Mouse (Mus musculus) neural tube, embryonic 12.5 days (tissue): ENCODE results near the gene Dhx34. TPM values are rescaled to one million over a fixed set of nuclear protein-coding genes. Genes with fewer than 3 reads are reported as not detected.

Experiments used
- ATAC-seq: fragments of 200-750 bp; cut with Nextera tagmentation; 2 replicates; pipeline ENCODE4 v1.8.0; 2017; ENCODE audit warnings: low read depth, mild to moderate bottlenecking, moderate TSS enrichment, moderate library complexity; ENCODE audit not compliant: low FRiP score
- H3K27ac ChIP-seq: fragments of 300-500 bp; sonication (generic); 2 replicates; pipeline ENCODE4 v1.5.1; 2016
- H3K27me3 ChIP-seq: fragments of 300-500 bp; sonication (generic); replicated peaks from 2 replicates; pipeline ENCODE4 v1.6.1; 2016; ENCODE audit warnings: mild to moderate bottlenecking
- H3K36me3 ChIP-seq: fragments of 300-500 bp; sonication (generic); 2 replicates; pipeline ENCODE4 v1.6.1; 2016; ENCODE audit warnings: mild to moderate bottlenecking
- H3K4me1 ChIP-seq: fragments of 300-500 bp; sonication (generic); 2 replicates; pipeline ENCODE4 v1.6.1; 2016
- H3K4me2 ChIP-seq: fragments of 300-500 bp; sonication (generic); replicated peaks from 2 replicates; pipeline ENCODE4 v1.6.1; 2016; ENCODE audit warnings: mild to moderate bottlenecking
- H3K4me3 ChIP-seq: fragments of 300-500 bp; sonication (generic); 2 replicates; pipeline ENCODE4 v1.5.1; 2016
- H3K9ac ChIP-seq: fragments of 300-500 bp; sonication (generic); 2 replicates; pipeline ENCODE4 v1.6.1; 2016; ENCODE audit warnings: mild to moderate bottlenecking
- H3K9me3 ChIP-seq: fragments of 300-500 bp; sonication (generic); 2 replicates; pipeline ENCODE4 v1.6.1; 2016; ENCODE audit warnings: mild to moderate bottlenecking
- WGBS: fragments of 180-500 bp; shearing (Covaris S2); methylation state at CpG from one replicate; pipeline ENCODE4 v1.1.7; 2016; 5-methylcytosine and 5-hydroxymethylcytosine counted together
- polyA plus RNA-seq: library from polyadenylated mRNA; unstranded; fragments of >200 nt; fragmentation: Nextera tagmentation; extraction: Ambion mirVana; gene quantifications from 2 replicates; pipeline ENCODE4 v1.2.1, GENCODE M21; 2016

Gene Dhx34
- polyA plus RNA-seq, 1 experiment from 2014 or later: 16.5 TPM

GRCm38 (mm10) chr7:16245958-16246357 is 24.1 kb upstream of the Dhx34 start:
- Histone ChIP-seq H3K9me3 (no peaks in the 10 kb centered on the region), H3K36me3 (no peaks in the 10 kb centered on the region), H3K9ac (no peak overlapping the region), H3K27ac (no peak overlapping the region), H3K27me3 (no peaks in the 10 kb centered on the region), H3K4me3 (no peak overlapping the region), H3K4me2 (no peak overlapping the region), H3K4me1 (no peaks in the 10 kb centered on the region)
- ATAC-seq: no peak
- WGBS: 65% methylated on average over 2 of the region's 4 CpGs

- Histone ChIP-seq H3K4me1 (no peaks in the 10 kb centered on the region), H3K9me3 (no peaks in the 10 kb centered on the region), H3K27ac (no peak within 1 kb of the TSS), H3K4me2 (no peak within 1 kb of the TSS), H3K9ac (no peak within 1 kb of the TSS), H3K4me3 (no peak within 1 kb of the TSS), H3K36me3 (no peaks in the 10 kb centered on the region), H3K27me3 (no peaks in the 10 kb centered on the region)
- ATAC-seq: no peak
- WGBS: 77% methylated on average over 5 of the region's 5 CpGs
These were observed 22.2 kb upstream of the Dhx34 start, which contains the start of gene C5ar2 for GRCm38 (mm10) chr7:16244067-16244466. C5ar2 (minus strand) TSS chr7:16244154.

GRCm38 (mm10) chr7:16242198-16242597 is 20.4 kb upstream of the Dhx34 start:
- WGBS: 91% methylated on average over 6 of the region's 6 CpGs

GRCm38 (mm10) chr7:16241787-16242186 is 19.9 kb upstream of the Dhx34 start:
- Histone ChIP-seq H3K27me3 (no peaks in the 10 kb centered on the region), H3K9ac (no peak overlapping the region), H3K27ac (no peak overlapping the region), H3K4me1 (no peaks in the 10 kb centered on the region), H3K36me3 (no peaks in the 10 kb centered on the region), H3K4me2 (no peak overlapping the region), H3K9me3 (no peaks in the 10 kb centered on the region), H3K4me3 (no peak overlapping the region)
- WGBS: 62% methylated on average over 11 of the region's 11 CpGs
- no peak for ATAC-seq

More at GRCm38 (mm10) chr7:16242198-16242597, 20.4 kb upstream of the Dhx34 start:
- no peak overlapping the region for H3K4me2 ChIP-seq
- H3K27ac ChIP-seq: no peak overlapping the region
- no peaks in the 10 kb centered on the region for H3K36me3 ChIP-seq
- no peaks in the 10 kb centered on the region for H3K9me3 ChIP-seq
- no peak for ATAC-seq
- H3K4me3 ChIP-seq: no peak overlapping the region
- no peak overlapping the region for H3K9ac ChIP-seq
- no peaks in the 10 kb centered on the region for H3K27me3 ChIP-seq
- H3K4me1 ChIP-seq: no peaks in the 10 kb centered on the region

GRCm38 (mm10) chr7:16240978-16241303 is 19.1 kb upstream of the Dhx34 start:
- H3K27me3 ChIP-seq: no peaks in the 10 kb centered on the region
- no peak overlapping the region for H3K27ac ChIP-seq
- no peak overlapping the region for H3K4me2 ChIP-seq
- H3K4me1 ChIP-seq: no peaks in the 10 kb centered on the region
- H3K9me3 ChIP-seq: no peaks in the 10 kb centered on the region
- H3K36me3 ChIP-seq: no peaks in the 10 kb centered on the region
- no peak overlapping the region for H3K4me3 ChIP-seq
- WGBS: 98% methylated on average over 1 of the region's 1 CpGs
- no peak for ATAC-seq
- H3K9ac ChIP-seq: no peak overlapping the region

GRCm38 (mm10) chr7:16240281-16240977 is 18.6 kb upstream of the Dhx34 start:
- no peak overlapping the region for H3K4me2 ChIP-seq
- H3K27me3 ChIP-seq: no peaks in the 10 kb centered on the region
- H3K36me3 ChIP-seq: no peaks in the 10 kb centered on the region
- no peak overlapping the region for H3K27ac ChIP-seq
- H3K4me1 ChIP-seq: no peaks in the 10 kb centered on the region
- H3K9me3 ChIP-seq: no peaks in the 10 kb centered on the region
- H3K4me3 ChIP-seq: no peak overlapping the region
- ATAC-seq: no peak
- 81% methylated on average over 7 of the region's 7 CpGs for WGBS
- H3K9ac ChIP-seq: no peak overlapping the region

- no peaks in the 10 kb centered on the region for H3K36me3 ChIP-seq
- H3K27me3 ChIP-seq: no peaks in the 10 kb centered on the region
- no peak overlapping the region for H3K4me3 ChIP-seq
- no peaks in the 10 kb centered on the region for H3K4me1 ChIP-seq
- no peak overlapping the region for H3K9ac ChIP-seq
- 64% methylated on average over 9 of the region's 9 CpGs for WGBS
- H3K4me2 ChIP-seq: no peak overlapping the region
- ATAC-seq: no peak
- H3K27ac ChIP-seq: no peak overlapping the region
- no peaks in the 10 kb centered on the region for H3K9me3 ChIP-seq
These were observed 17.7 kb upstream of the Dhx34 start for GRCm38 (mm10) chr7:16239554-16239997.

- WGBS: 53% methylated on average over 5 of the region's 5 CpGs
- Histone ChIP-seq H3K27ac (no peak overlapping the region), H3K4me3 (no peak overlapping the region), H3K27me3 (no peaks in the 10 kb centered on the region), H3K4me2 (no peak overlapping the region), H3K9ac (no peak overlapping the region), H3K36me3 (no peaks in the 10 kb centered on the region), H3K4me1 (no peaks in the 10 kb centered on the region), H3K9me3 (peaks cover 5% of the 10 kb centered on the region; the same call in 1 of the 2 replicates)
- ATAC-seq: no peak
These were observed 8.0 kb upstream of the Dhx34 start for GRCm38 (mm10) chr7:16229869-16230268.

GRCm38 (mm10) chr7:16213986-16214385 is 7.9 kb downstream of the Dhx34 start:
- Histone ChIP-seq H3K4me2 (no peak overlapping the region), H3K9me3 (no peaks in the 10 kb centered on the region), H3K27ac (no peak overlapping the region), H3K4me3 (no peak overlapping the region), H3K36me3 (peaks cover 88% of the 10 kb centered on the region), H3K9ac (no peak overlapping the region), H3K27me3 (no peaks in the 10 kb centered on the region), H3K4me1 (no peaks in the 10 kb centered on the region)
- WGBS: 91% methylated on average over 9 of the region's 9 CpGs
- no peak for ATAC-seq

GRCm38 (mm10) chr7:16213196-16213595 is 8.6 kb downstream of the Dhx34 start:
- H3K36me3 ChIP-seq: peaks cover 92% of the 10 kb centered on the region
- H3K4me1 ChIP-seq: no peaks in the 10 kb centered on the region
- no peaks in the 10 kb centered on the region for H3K9me3 ChIP-seq
- no peaks in the 10 kb centered on the region for H3K27me3 ChIP-seq
- no peak for ATAC-seq
- no peak overlapping the region for H3K4me2 ChIP-seq
- WGBS: 89% methylated on average over 6 of the region's 6 CpGs
- no peak overlapping the region for H3K9ac ChIP-seq
- H3K4me3 ChIP-seq: no peak overlapping the region
- no peak overlapping the region for H3K27ac ChIP-seq

- peaks cover 96% of the 10 kb centered on the region for H3K36me3 ChIP-seq
- no peak for ATAC-seq
- whole genome bisulfite sequencing: 74% methylated on average over 12 of the region's 12 CpGs
- no peaks in the 10 kb centered on the region for H3K4me1 ChIP-seq
- H3K27ac ChIP-seq: no peak overlapping the region
- H3K4me2 ChIP-seq: no peak overlapping the region
- H3K4me3 ChIP-seq: no peak overlapping the region
- H3K9ac ChIP-seq: no peak overlapping the region
- H3K9me3 ChIP-seq: no peaks in the 10 kb centered on the region
- H3K27me3 ChIP-seq: no peaks in the 10 kb centered on the region
These were observed 10.9 kb downstream of the Dhx34 start for GRCm38 (mm10) chr7:16210862-16211365.

GRCm38 (mm10) chr7:16208781-16209665 is 12.8 kb downstream of the Dhx34 start:
- WGBS: 91% methylated on average over 21 of the region's 21 CpGs

More at GRCm38 (mm10) chr7:16208781-16209665, 12.8 kb downstream of the Dhx34 start:
- peaks cover 97% of the 10 kb centered on the region for H3K36me3 ChIP-seq
- no peak for ATAC-seq
- H3K4me3 ChIP-seq: no peak overlapping the region
- H3K9me3 ChIP-seq: no peaks in the 10 kb centered on the region
- no peaks in the 10 kb centered on the region for H3K4me1 ChIP-seq
- H3K4me2 ChIP-seq: no peak overlapping the region
- H3K9ac ChIP-seq: no peak overlapping the region
- H3K27ac ChIP-seq: no peak overlapping the region
- no peaks in the 10 kb centered on the region for H3K27me3 ChIP-seq
